Mouse (Mus musculus) stomach, postnatal 0 days (tissue): ENCODE measurements around the gene Gm10721.
"Not testable (repeated sequence)": the region's sequence is repeated elsewhere in the genome, so short reads cannot be mapped to it uniquely, and the experiment has no call there.

Experiments used
- CTCF ChIP-seq: IDR thresholded peaks from 2 replicates; pipeline ENCODE4 v1.5.1; 2016; ENCODE audit warnings: antibody characterized with exemption, low read depth, mild to moderate bottlenecking, moderate library complexity
- EP300 ChIP-seq: optimal IDR thresholded peaks from 2 replicates; pipeline ENCODE3; 2016; ENCODE audit warnings: antibody characterized with exemption

DNA sequence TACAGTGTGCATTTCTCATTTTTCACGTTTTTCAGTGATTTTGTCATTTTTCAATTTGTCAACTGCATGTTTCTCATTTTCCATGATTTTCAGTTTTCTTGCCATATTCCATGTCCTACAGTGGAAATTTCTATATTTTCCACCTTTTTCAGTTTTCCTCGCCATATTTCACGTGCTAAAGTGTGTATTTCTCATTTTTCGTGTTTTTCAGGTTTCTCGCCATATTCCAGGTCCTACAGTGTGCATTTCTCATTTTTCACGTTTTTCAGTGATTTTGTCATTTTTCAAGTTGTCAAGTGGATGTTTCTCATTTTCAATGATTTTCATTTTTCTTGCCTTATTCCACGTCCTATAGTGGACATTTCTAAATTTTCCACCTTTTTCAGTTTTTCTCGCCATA, 23.6 kb downstream of the Gm10721 start, which contains the start of gene Gm10715:
- not testable (repeated sequence) for TF ChIP-seq CTCF, EP300
